Mouse (Mus musculus) bone marrow, adult 2 months (tissue): ENCODE data around the gene Gm49333.

ENCODE experiments used
- CTCF ChIP-seq: fragments of 200-500 bp; IDR thresholded peaks from 2 replicates; pipeline ENCODE4 v1.5.1; 2011; ENCODE audit warnings: low read length, control low read depth; ENCODE audit not compliant: control insufficient read depth, insufficient read depth
- POLR2A ChIP-seq: fragments of 200-500 bp; IDR thresholded peaks from 2 replicates; pipeline ENCODE4 v1.6.1; 2011; ENCODE audit warnings: low read depth, mild to moderate bottlenecking, control low read depth, low read length, borderline replicate concordance; ENCODE audit not compliant: control insufficient read depth

- TF ChIP-seq CTCF (no peak), POLR2A (no peak)
Observed at GRCm38 (mm10) chr16:20671886-20672285, 60.5 kb downstream of the Gm49333 start.
